Mouse (Mus musculus) testis, postnatal 10 days (tissue): ENCODE measurements around the gene Syn1.

Experiments
- DNase-seq: peaks from one replicate; pipeline ENCODE4 v3.0.0; 2021; ENCODE audit warnings: low spot score

The Syn1 gene

GRCm38 (mm10) chrX:20862105-20863065 lies 58.4 kb downstream of the Syn1 start:
- DNase-seq = peak; percentile 64

GRCm38 (mm10) chrX:20861453-20862104 lies 59.2 kb downstream of the Syn1 start:
- DNase-seq = no peak

GRCm38 (mm10) chrX:20853794-20854193 lies 67.0 kb downstream of the Syn1 start:
- no peak for DNase-seq

GRCm38 (mm10) chrX:20848256-20848984 lies 72.4 kb downstream of the Syn1 start:
- DNase-seq = peak; percentile 78

GRCm38 (mm10) chrX:20847816-20848215 lies 73.0 kb downstream of the Syn1 start:
- no peak for DNase-seq

GRCm38 (mm10) chrX:20847232-20847631 lies 73.6 kb downstream of the Syn1 start:
- DNase-seq = no peak

GRCm38 (mm10) chrX:20828934-20829333 lies 91.9 kb downstream of the Syn1 start:
- peak; percentile 57 for DNase-seq

- DNase-seq = peak; percentile 74
Observed at GRCm38 (mm10) chrX:20819708-20820426, 100.9 kb downstream of the Syn1 start.

- DNase-seq = peak; percentile 92
Observed at GRCm38 (mm10) chrX:20819204-20819628, 101.6 kb downstream of the Syn1 start.

GRCm38 (mm10) chrX:20816974-20817373 lies 103.8 kb downstream of the Syn1 start:
- no peak for DNase-seq
